Mouse (Mus musculus) small intestine, adult 2 months (tissue): ENCODE measurements around the gene Wfdc6a.

Experiments used
- CTCF ChIP-seq: fragments of 200-500 bp; IDR thresholded peaks from 2 replicates; pipeline ENCODE4 v1.5.1; 2012; ENCODE audit warnings: low read depth, mild to moderate bottlenecking, control low read depth, inconsistent platforms, low read length, moderate library complexity, mixed read lengths; ENCODE audit not compliant: insufficient replicate concordance, insufficient read length; ENCODE audit errors: extremely low read depth
- POLR2A ChIP-seq: fragments of 200-500 bp; IDR thresholded peaks from 2 replicates; pipeline ENCODE4 v1.6.1; 2012; ENCODE audit warnings: low read depth, mild to moderate bottlenecking, control low read depth, inconsistent platforms, low read length, moderate library complexity

- no peak for TF ChIP-seq POLR2A
- no peak for TF ChIP-seq CTCF
Measured at GRCm38 (mm10) chr2:164549338-164549737, 35.9 kb downstream of the Wfdc6a start.
